Mouse (Mus musculus) stomach, postnatal 0 days (tissue): ENCODE data around the gene Prl8a2. TPM values are rescaled to one million over a fixed set of nuclear protein-coding genes. Genes with fewer than 3 reads are reported as not detected.

ENCODE experiments used
- ATAC-seq: fragments of 200-750 bp; cut with Nextera tagmentation; 2 replicates; pipeline ENCODE4 v1.8.0; 2017; ENCODE audit not compliant: low FRiP score, low TSS enrichment
- DNase-seq: peaks from one replicate; pipeline ENCODE4 v3.0.0-alpha.2; 2016; ENCODE audit warnings: low spot score
- H3K27ac ChIP-seq: fragments of 300-500 bp; sonication (generic); replicated peaks from 2 replicates; pipeline ENCODE4 v1.5.1; 2014; ENCODE audit warnings: mild to moderate bottlenecking, control low read depth
- H3K27me3 ChIP-seq: fragments of 300-500 bp; sonication (generic); 2 replicates; pipeline ENCODE4 v1.6.1; 2014; ENCODE audit warnings: low read length; ENCODE audit not compliant: control insufficient read depth, insufficient read depth
- H3K36me3 ChIP-seq: fragments of 300-500 bp; sonication (generic); 2 replicates; pipeline ENCODE4 v1.6.1; 2014; ENCODE audit warnings: low read length, mixed read lengths; ENCODE audit not compliant: control insufficient read depth, insufficient read depth
- H3K4me1 ChIP-seq: fragments of 300-500 bp; sonication (generic); replicated peaks from 2 replicates; pipeline ENCODE4 v1.6.1; 2014; ENCODE audit warnings: antibody characterized with exemption; ENCODE audit not compliant: control insufficient read depth, insufficient read depth
- H3K4me2 ChIP-seq: fragments of 300-500 bp; sonication (generic); replicated peaks from 2 replicates; pipeline ENCODE4 v1.6.1; 2014; ENCODE audit warnings: low read depth, mild to moderate bottlenecking, control low read depth, moderate library complexity
- H3K4me3 ChIP-seq: fragments of 300-500 bp; sonication (generic); 2 replicates; pipeline ENCODE4 v1.5.1; 2014; ENCODE audit warnings: low read depth, low read length, control low read depth
- H3K9ac ChIP-seq: fragments of 300-500 bp; sonication (generic); 2 replicates; pipeline ENCODE4 v1.6.1; 2014; ENCODE audit warnings: mild to moderate bottlenecking, low read length, control low read depth, mixed read lengths
- H3K9me3 ChIP-seq: fragments of 300-500 bp; sonication (generic); 2 replicates; pipeline ENCODE4 v1.6.1; 2016; ENCODE audit warnings: low read length; ENCODE audit not compliant: control insufficient read depth
- CTCF ChIP-seq: IDR thresholded peaks from 2 replicates; pipeline ENCODE4 v1.5.1; 2016; ENCODE audit warnings: antibody characterized with exemption, low read depth, mild to moderate bottlenecking, moderate library complexity
- EP300 ChIP-seq: optimal IDR thresholded peaks from 2 replicates; pipeline ENCODE3; 2016; ENCODE audit warnings: antibody characterized with exemption
- WGBS: fragments of 180-500 bp; shearing (Covaris S2); extraction: QIAGEN DNeasy Blood & Tissue Kit; methylation state at CpG from one replicate; pipeline ENCODE4 v1.1.7; 2014; 5-methylcytosine and 5-hydroxymethylcytosine counted together
- polyA plus RNA-seq: library from polyadenylated mRNA; unstranded; fragments of >200 nt; fragmentation: Nextera tagmentation; extraction: Ambion mirVana; gene quantifications from 2 replicates; pipeline ENCODE4 v1.2.1, GENCODE M21; 2015

The Prl8a2 gene
- polyA plus RNA-seq, 1 experiment from 2014 or later, result not detected

- Histone ChIP-seq H3K4me1 (no peaks in the 10 kb centered on the region), H3K4me3 (no peak overlapping the region), H3K9me3 (no peaks in the 10 kb centered on the region), H3K27ac (no peak overlapping the region), H3K9ac (no peak overlapping the region), H3K27me3 (no peaks in the 10 kb centered on the region), H3K36me3 (no peaks in the 10 kb centered on the region), H3K4me2 (no peak overlapping the region)
- no peak for DNase-seq
- no peak for ATAC-seq
- whole genome bisulfite sequencing, result 88% methylated on average over 7 of the region's 7 CpGs
- TF ChIP-seq EP300 (no peak), CTCF (no peak)
Measured at GRCm38 (mm10) chr13:27399061-27399724, 53.7 kb downstream of the Prl8a2 start.

Other genes with a start within 250 kb of the Prl8a2 start
- gene Prl3d2, start 224.0 kb upstream of the Prl8a2 start, polyA plus RNA-seq, result not detected in 2 replicates
- gene Prl3d3, start 188.9 kb upstream of the Prl8a2 start, polyA plus RNA-seq, result not detected in 2 replicates
- not detected in 2 replicates for gene Prl3c1, start 149.0 kb upstream of the Prl8a2 start, polyA plus RNA-seq
- not detected in 2 replicates for gene Prl3b1, start 103.8 kb upstream of the Prl8a2 start, polyA plus RNA-seq
- not detected in 2 replicates for gene Prl3a1, start 86.2 kb upstream of the Prl8a2 start, polyA plus RNA-seq
- not detected in 2 replicates for gene Prl6a1, start 33.0 kb upstream of the Prl8a2 start, polyA plus RNA-seq
- gene Prl2b1, start 45.2 kb downstream of the Prl8a2 start, polyA plus RNA-seq, result not detected in 2 replicates
- gene Prl8a6, start 93.0 kb downstream of the Prl8a2 start, polyA plus RNA-seq, result not detected in 2 replicates
- not detected in 2 replicates for gene Prl8a8, start 167.5 kb downstream of the Prl8a2 start, polyA plus RNA-seq
- gene Prl8a9, start 218.9 kb downstream of the Prl8a2 start, polyA plus RNA-seq, result not detected in 2 replicates
- gene Prl8a1, start 236.5 kb downstream of the Prl8a2 start, polyA plus RNA-seq, result not detected in 2 replicates